Mouse (Mus musculus) embryonic facial prominence, embryonic 11.5 days (tissue): ENCODE results near the gene Kirrel2. TPM values are rescaled to one million over a fixed set of nuclear protein-coding genes. Genes with fewer than 3 reads are reported as not detected.

Experiments
- ATAC-seq: fragments of 200-750 bp; cut with Nextera tagmentation; replicated peaks from 2 replicates; pipeline ENCODE4 v1.8.0; 2017; ENCODE audit warnings: low read depth; ENCODE audit not compliant: insufficient number of reproducible peaks, low FRiP score, low TSS enrichment
- DNase-seq: peaks from one replicate; pipeline ENCODE4 v3.0.0-alpha.2; 2015; ENCODE audit warnings: low spot score
- H3K27ac ChIP-seq: fragments of 300-500 bp; sonication (generic); replicated peaks from 2 replicates; pipeline ENCODE4 v1.5.1; 2014; ENCODE audit warnings: mild to moderate bottlenecking, low read depth, low read length, control low read depth
- H3K27me3 ChIP-seq: fragments of 300-500 bp; sonication (generic); 2 replicates; pipeline ENCODE4 v1.6.1; 2014; ENCODE audit warnings: mild to moderate bottlenecking, low read length, moderate library complexity, mixed read lengths; ENCODE audit not compliant: control insufficient read depth, insufficient read depth
- H3K36me3 ChIP-seq: fragments of 300-500 bp; sonication (generic); replicated peaks from 2 replicates; pipeline ENCODE4 v1.6.1; 2014; ENCODE audit warnings: low read depth, mild to moderate bottlenecking, low read length, moderate library complexity, mixed read lengths; ENCODE audit not compliant: control insufficient read depth, insufficient read depth
- H3K4me1 ChIP-seq: fragments of 300-500 bp; sonication (generic); 2 replicates; pipeline ENCODE4 v1.6.1; 2014; ENCODE audit warnings: low read length, mixed read lengths; ENCODE audit not compliant: control insufficient read depth, insufficient read depth
- H3K4me2 ChIP-seq: fragments of 300-500 bp; sonication (generic); 2 replicates; pipeline ENCODE4 v1.6.1; 2014; ENCODE audit warnings: low read depth, mild to moderate bottlenecking, control low read depth, low read length, moderate library complexity
- H3K4me3 ChIP-seq: fragments of 300-500 bp; sonication (generic); 2 replicates; pipeline ENCODE4 v1.5.1; 2014; ENCODE audit warnings: low read depth, low read length, control low read depth
- H3K9ac ChIP-seq: fragments of 300-500 bp; sonication (generic); replicated peaks from 2 replicates; pipeline ENCODE4 v1.6.1; 2014; ENCODE audit warnings: mild to moderate bottlenecking, control low read depth, low read length
- H3K9me3 ChIP-seq: fragments of 300-500 bp; sonication (generic); replicated peaks from 2 replicates; pipeline ENCODE4 v1.6.1; 2016; ENCODE audit warnings: mild to moderate bottlenecking, low read length, inconsistent platforms, mixed read lengths; ENCODE audit not compliant: control insufficient read depth
- WGBS: fragments of 180-500 bp; shearing (Covaris S2); extraction: QIAGEN DNeasy Blood & Tissue Kit; methylation state at CpG from one replicate; pipeline ENCODE4 v1.1.7; 2014; 5-methylcytosine and 5-hydroxymethylcytosine counted together
- polyA plus RNA-seq: library from polyadenylated mRNA; unstranded; fragments of >200 nt; fragmentation: Nextera tagmentation; extraction: Ambion mirVana; gene quantifications from 2 replicates; pipeline ENCODE4 v1.2.1, GENCODE M21; 2014

The Kirrel2 gene
- polyA plus RNA-seq, 1 experiment from 2014 or later: 0.84 TPM

GRCm38 (mm10) chr7:30431793-30432192, 25.7 kb downstream of the Kirrel2 start:
- Histone ChIP-seq H3K4me2 (no peak overlapping the region), H3K27ac (no peak overlapping the region), H3K9ac (no peak overlapping the region), H3K36me3 (no peaks in the 10 kb centered on the region; the same call in 1 of the 2 replicates), H3K9me3 (no peaks in the 10 kb centered on the region), H3K27me3 (no peaks in the 10 kb centered on the region), H3K4me1 (no peaks in the 10 kb centered on the region), H3K4me3 (no peak overlapping the region)
- no peak for ATAC-seq
- DNase-seq: peak; percentile 70
- 17% methylated on average over 3 of the region's 3 CpGs for WGBS

GRCm38 (mm10) chr7:30430191-30430590, 27.3 kb downstream of the Kirrel2 start:
- 50% methylated on average over 2 of the region's 2 CpGs for WGBS
- no peak overlapping the region for H3K27ac ChIP-seq
- DNase-seq: no peak

GRCm38 (mm10) chr7:30429327-30429726, 28.2 kb downstream of the Kirrel2 start:
- Histone ChIP-seq H3K4me2 (no peak overlapping the region), H3K27ac (no peak overlapping the region), H3K9me3 (no peaks in the 10 kb centered on the region), H3K4me1 (no peaks in the 10 kb centered on the region), H3K9ac (no peak overlapping the region), H3K4me3 (no peak overlapping the region), H3K36me3 (no peaks in the 10 kb centered on the region), H3K27me3 (no peaks in the 10 kb centered on the region)
- DNase-seq (no peak), ATAC-seq (no peak)

More at GRCm38 (mm10) chr7:30430191-30430590, 27.3 kb downstream of the Kirrel2 start:
- no peaks in the 10 kb centered on the region for H3K4me1 ChIP-seq
- no peak for ATAC-seq
- no peaks in the 10 kb centered on the region for H3K9me3 ChIP-seq
- no peak overlapping the region for H3K9ac ChIP-seq
- H3K27me3 ChIP-seq: no peaks in the 10 kb centered on the region
- no peak overlapping the region for H3K4me3 ChIP-seq
- H3K36me3 ChIP-seq: no peaks in the 10 kb centered on the region
- no peak overlapping the region for H3K4me2 ChIP-seq

GRCm38 (mm10) chr7:30423071-30423641, 34.3 kb downstream of the Kirrel2 start:
- DNase-seq: no peak

GRCm38 (mm10) chr7:30422560-30422959, 34.9 kb downstream of the Kirrel2 start:
- ATAC-seq (0 out of 2 replicates have a peak, but pooled peaks have one; percentile 21), DNase-seq (no peak)
- H3K9me3 ChIP-seq: no peaks in the 10 kb centered on the region

More at GRCm38 (mm10) chr7:30423071-30423641, 34.3 kb downstream of the Kirrel2 start:
- H3K9me3 ChIP-seq: no peaks in the 10 kb centered on the region
- peaks cover 3% of the 10 kb centered on the region; the same call in 1 of the 2 replicates for H3K27me3 ChIP-seq
- peak overlapping the region; percentile 94 for H3K4me2 ChIP-seq
- 40% methylated on average over 23 of the region's 23 CpGs for WGBS
- H3K4me1 ChIP-seq: peaks cover 3% of the 10 kb centered on the region; the same call in 1 of the 2 replicates
- H3K4me3 ChIP-seq: peak overlapping the region; percentile 51; the same call in 1 of the 2 replicates
- no peak overlapping the region for H3K27ac ChIP-seq
- H3K9ac ChIP-seq: peak overlapping the region; percentile 39; the same call in 1 of the 2 replicates
- no peak for ATAC-seq
- no peaks in the 10 kb centered on the region for H3K36me3 ChIP-seq

GRCm38 (mm10) chr7:30421890-30422435, 35.5 kb downstream of the Kirrel2 start:
- peak; percentile 63 for ATAC-seq
- peak overlapping the region; percentile 58 for H3K9ac ChIP-seq
- H3K27ac ChIP-seq: no peak overlapping the region
- WGBS: under 1% methylated on average over 45 of the region's 45 CpGs
- no peaks in the 10 kb centered on the region for H3K36me3 ChIP-seq
- peak; percentile 93 for DNase-seq
- peaks cover 3% of the 10 kb centered on the region; the same call in 1 of the 2 replicates for H3K4me1 ChIP-seq
- no peaks in the 10 kb centered on the region for H3K9me3 ChIP-seq
- peak overlapping the region; percentile 94 for H3K4me2 ChIP-seq
- peak overlapping the region; percentile 51 for H3K4me3 ChIP-seq
- H3K27me3 ChIP-seq: peaks cover 3% of the 10 kb centered on the region; the same call in 1 of the 2 replicates

More at GRCm38 (mm10) chr7:30422560-30422959, 34.9 kb downstream of the Kirrel2 start:
- no peak overlapping the region for H3K27ac ChIP-seq
- H3K27me3 ChIP-seq: peaks cover 3% of the 10 kb centered on the region; the same call in 1 of the 2 replicates
- H3K4me2 ChIP-seq: peak overlapping the region; percentile 94
- 11% methylated on average over 9 of the region's 9 CpGs for WGBS
- peak overlapping the region; percentile 51 for H3K4me3 ChIP-seq
- H3K9ac ChIP-seq: peak overlapping the region; percentile 54
- no peaks in the 10 kb centered on the region for H3K36me3 ChIP-seq
- H3K4me1 ChIP-seq: peaks cover 3% of the 10 kb centered on the region; the same call in 1 of the 2 replicates

GRCm38 (mm10) chr7:30421175-30421889, 36.2 kb downstream of the Kirrel2 start, which contains the start of gene Nfkbid:
Nfkbid (plus strand) TSS chr7:30421732.
- Histone ChIP-seq H3K9me3 (no peaks in the 10 kb centered on the region), H3K27me3 (peaks cover 3% of the 10 kb centered on the region; the same call in 1 of the 2 replicates), H3K4me1 (peaks cover 3% of the 10 kb centered on the region; the same call in 1 of the 2 replicates), H3K4me3 (peak within 1 kb of the TSS; percentile 51), H3K4me2 (peak within 1 kb of the TSS; percentile 94), H3K27ac (no peak within 1 kb of the TSS), H3K36me3 (no peaks in the 10 kb centered on the region), H3K9ac (peak within 1 kb of the TSS; percentile 58)
- DNase-seq: peak; percentile 43
- 11% methylated on average over 31 of the region's 31 CpGs for WGBS
- ATAC-seq: peak; percentile 15; the same call in 1 of the 2 replicates
